Mouse (Mus musculus) splenic B cell, adult 2 months (primary cell): ENCODE data around the gene Antxr2.

ENCODE experiments used
- DNase-seq: peaks from one replicate; pipeline ENCODE4 v3.0.0-alpha.2; 2011; ENCODE audit warnings: low read depth, low spot score
- H3K27me3 ChIP-seq: 2 replicates; pipeline ENCODE4 v1.6.1; 2012; ENCODE audit warnings: mild to moderate bottlenecking, low read length, moderate library complexity, mixed read lengths; ENCODE audit not compliant: control insufficient read depth, poor library complexity, insufficient read depth, severe bottlenecking
- H3K36me3 ChIP-seq: 2 replicates; pipeline ENCODE4 v1.6.1; 2012; ENCODE audit warnings: mild to moderate bottlenecking, low read length, moderate library complexity, mixed read lengths; ENCODE audit not compliant: control insufficient read depth, poor library complexity, insufficient read depth, severe bottlenecking

Gene Antxr2

DNA sequence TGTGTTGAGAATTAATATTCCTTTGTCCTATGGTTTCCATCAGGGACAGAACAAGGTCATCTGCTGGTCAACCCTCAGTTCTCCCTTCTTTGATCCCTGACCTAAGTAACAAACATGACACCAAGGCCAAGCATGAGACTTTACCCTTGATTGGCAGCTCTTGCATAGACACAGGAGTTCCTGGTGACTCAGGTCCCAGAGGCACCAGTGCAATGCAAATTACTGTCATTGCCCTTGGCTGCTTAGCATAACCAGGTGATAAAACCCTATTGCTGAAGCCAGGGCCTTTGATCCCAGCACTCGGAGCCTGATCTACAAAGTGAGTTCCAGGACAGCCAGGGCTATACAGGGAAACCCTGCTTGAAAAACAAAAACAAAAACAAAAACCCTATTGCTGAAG is 11.4 kb downstream of the Antxr2 start:
- peak; percentile 57 for DNase-seq
- H3K36me3 ChIP-seq, result no peaks in the 10 kb centered on the region

DNA sequence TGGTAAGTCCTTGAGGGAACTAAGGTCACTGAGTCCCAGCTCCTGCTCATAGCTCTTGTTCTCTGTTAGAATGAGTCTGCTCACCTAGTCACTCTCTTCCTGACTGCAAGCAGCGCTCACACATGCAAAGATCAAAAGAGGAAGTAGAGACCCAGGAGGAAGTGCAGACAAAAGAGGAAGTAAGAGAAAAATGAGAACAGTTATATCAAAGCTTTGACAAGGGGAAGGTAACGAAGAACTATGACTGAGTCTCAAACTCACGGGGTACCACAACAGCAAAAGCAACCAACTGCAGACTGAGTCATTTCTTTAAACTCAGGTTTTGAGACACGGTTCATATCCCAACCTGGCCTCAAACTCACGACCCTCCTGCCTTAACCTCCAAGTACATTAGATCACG is 12.7 kb downstream of the Antxr2 start:
- Histone ChIP-seq H3K36me3 (no peaks in the 10 kb centered on the region), H3K27me3 (no peaks in the 10 kb centered on the region)
- peak; percentile 91 for DNase-seq

More for the DNA sequence above, 11.4 kb downstream of the Antxr2 start:
- no peaks in the 10 kb centered on the region for H3K27me3 ChIP-seq

DNA sequence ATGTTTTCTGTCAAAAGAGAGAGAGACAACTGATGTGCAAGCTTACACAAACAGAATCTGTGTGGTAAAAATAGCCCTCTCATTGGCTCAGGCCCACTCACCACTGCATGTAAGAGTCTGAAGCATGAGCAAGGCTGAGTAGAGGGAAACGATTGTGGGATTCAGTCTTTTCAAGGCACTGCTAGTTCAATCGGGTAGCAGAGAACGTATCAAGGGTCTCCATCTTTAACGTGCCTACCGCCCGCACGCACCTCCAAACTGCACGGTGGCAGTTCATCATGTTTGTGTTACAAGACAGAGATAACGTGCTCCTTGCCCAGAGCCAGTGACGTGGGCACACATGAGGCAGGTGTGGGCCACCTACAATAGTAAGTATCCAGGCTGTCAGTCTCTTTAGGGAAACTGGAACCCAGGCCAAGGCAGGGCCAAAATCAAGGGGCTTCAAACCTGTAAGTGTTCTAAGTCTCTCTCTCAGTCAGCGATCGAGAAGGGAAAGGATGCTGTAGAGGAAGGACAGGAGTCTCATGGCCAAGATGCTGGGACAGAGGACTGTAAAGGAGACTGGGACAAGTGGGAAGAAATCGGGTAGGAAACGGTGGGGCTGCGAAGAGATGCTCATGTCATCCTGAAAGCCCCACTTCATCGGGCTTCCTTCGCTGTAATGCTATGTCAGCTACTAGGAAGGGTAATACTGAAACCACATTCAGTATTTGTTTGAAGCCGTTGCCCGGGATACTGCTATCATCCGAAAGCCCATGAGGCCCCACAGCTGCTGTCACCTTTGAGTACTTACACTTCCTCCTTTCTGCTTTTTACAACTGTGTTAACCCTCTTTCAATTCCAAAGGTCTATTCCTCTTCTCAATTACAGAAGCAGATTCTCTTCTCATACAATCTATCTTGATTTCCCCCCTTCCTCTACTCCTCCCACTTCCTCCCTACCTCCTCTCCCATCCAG is 14.3 kb downstream of the Antxr2 start:
- no peaks in the 10 kb centered on the region for H3K27me3 ChIP-seq
- DNase-seq, result peak; percentile 95

DNA sequence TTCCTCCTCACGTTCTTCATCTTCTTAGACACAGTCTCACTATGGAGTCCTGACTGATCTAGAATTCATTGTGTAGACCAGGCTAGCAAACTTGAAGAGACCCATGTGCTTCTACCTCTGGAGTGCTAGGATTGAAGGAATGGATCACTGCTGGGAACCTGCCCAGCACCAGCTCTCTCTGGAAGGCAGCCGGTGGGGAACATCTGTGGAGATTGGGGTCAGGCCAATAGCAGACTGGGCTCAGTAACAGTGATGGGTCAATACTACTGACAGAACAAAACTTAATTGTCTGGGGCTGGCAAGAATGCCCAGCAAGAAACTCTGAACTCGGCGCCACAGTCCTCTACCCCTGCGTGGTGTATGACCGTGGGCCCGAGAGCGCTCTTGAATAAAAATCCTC is 25.1 kb downstream of the Antxr2 start:
- Histone ChIP-seq H3K36me3 (peaks cover 9% of the 10 kb centered on the region), H3K27me3 (no peaks in the 10 kb centered on the region; the same call in 1 of the 2 replicates)
- DNase-seq, result no peak

More for the DNA sequence above, 14.3 kb downstream of the Antxr2 start:
- H3K36me3 ChIP-seq, result no peaks in the 10 kb centered on the region

DNA sequence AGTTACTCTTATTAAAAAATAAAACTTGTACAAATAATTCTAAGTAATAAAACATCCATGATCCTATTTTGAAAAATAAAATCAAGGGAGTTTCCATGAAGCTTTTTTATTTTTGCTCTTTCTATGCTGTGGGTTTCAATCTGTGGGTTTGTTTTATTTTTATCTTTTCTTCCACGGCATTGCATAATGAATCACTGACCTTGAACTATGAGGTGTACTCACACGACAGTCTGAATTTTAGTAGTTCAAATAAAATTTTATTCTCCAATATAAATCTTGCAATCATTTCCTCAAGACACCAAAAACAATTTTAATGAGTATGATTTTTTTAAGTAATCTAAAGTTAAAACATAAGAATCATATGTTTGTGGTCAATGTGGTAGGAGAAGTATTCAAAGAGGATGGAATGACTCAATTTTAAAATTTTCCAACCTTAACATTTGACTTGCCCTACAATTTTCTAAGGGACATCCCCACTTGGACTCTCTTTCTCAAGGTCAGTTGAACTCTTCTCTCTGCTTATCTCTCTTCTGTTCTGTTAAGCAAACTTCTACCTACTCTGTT is 31.5 kb downstream of the Antxr2 start:
- DNase-seq, result no peak
- H3K27me3 ChIP-seq, result no peaks in the 10 kb centered on the region; the same call in none of the 2 replicates
- H3K36me3 ChIP-seq, result peaks cover 9% of the 10 kb centered on the region

DNA sequence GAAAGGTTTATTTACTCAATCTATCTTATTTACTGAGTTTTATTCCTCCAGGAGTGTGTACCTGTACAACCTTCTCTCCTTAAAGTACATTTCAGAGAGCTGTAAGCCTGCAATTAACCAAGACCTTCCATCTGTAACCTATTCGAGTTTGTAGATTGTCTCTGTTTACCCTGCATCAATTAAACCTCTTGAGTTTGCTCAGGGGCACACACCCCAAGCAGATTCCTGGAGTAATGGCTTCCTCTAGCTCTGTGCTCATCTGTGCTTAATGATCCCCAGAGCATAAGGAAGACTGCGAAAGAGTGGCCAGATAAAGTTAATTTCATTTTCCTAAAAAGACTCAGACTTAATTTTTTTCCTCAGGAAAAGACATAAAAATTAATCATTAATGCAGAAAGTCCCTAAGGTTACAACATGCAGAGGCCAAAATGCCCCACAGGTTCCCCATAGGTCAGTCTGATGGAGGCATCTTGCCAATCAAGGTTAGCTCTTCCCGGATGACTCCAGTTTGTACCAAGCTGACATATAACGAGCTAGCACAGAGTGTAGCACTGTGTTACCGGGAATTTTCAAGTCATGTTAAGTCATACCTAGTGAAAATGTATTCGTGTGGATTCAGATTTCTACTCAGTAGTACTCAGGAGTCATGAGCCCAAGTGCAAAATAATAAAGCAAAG is 34.2 kb downstream of the Antxr2 start:
- DNase-seq, result no peak
- Histone ChIP-seq H3K36me3 (peaks cover 2% of the 10 kb centered on the region; the same call in 1 of the 2 replicates), H3K27me3 (no peaks in the 10 kb centered on the region; the same call in 1 of the 2 replicates)

DNA sequence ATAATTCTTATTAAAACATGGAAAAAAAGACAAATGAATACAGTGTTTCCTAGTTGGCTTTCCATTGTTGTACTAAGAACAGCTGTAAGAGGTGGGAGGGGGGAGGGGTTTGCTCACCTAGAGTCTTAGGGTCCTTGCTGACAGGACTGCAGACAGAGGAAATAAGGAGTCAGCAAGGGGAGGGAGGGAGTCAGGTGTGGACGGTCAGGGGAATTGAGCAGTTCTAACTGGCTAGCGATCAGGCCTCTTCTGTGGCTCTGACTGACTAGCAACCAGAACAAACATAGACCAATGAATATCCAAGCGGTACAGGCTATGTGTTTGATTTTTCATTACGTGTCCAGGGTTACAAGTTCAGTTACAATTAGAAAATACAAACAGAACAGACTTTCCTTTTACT is 35.0 kb downstream of the Antxr2 start:
- Histone ChIP-seq H3K36me3 (no peaks in the 10 kb centered on the region), H3K27me3 (no peaks in the 10 kb centered on the region; the same call in 1 of the 2 replicates)
- no peak for DNase-seq

DNA sequence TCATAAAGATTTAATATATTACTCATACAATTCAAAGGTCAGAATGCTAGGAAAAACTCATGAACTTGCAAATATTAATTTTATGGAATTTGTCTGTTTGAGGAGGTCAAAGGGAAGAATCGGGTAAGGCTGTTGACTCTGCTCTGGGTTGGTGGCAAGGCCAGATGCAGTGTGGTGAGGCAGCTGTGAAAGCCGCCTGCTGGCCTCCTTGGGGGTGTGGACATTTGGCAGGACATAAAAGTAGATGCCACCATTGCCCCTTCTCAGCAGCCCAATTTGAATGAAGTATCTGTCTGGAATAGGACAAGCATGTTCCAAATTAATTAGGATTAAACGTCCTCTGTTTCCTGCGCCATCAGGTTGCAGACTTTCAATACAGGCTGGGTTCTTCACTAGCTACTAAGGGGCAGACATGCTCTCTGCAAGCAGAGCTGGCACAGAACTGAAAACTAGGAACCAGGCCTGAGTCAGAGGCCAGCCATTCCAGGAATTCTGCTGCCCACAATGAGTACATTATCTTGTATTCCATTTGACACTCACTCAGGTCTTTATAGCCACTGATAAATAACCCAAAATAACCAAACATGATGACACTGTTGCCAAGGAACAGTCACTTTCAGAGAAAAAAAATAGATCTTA is 44.1 kb downstream of the Antxr2 start:
- no peaks in the 10 kb centered on the region for H3K27me3 ChIP-seq
- no peaks in the 10 kb centered on the region for H3K36me3 ChIP-seq
- no peak for DNase-seq

DNA sequence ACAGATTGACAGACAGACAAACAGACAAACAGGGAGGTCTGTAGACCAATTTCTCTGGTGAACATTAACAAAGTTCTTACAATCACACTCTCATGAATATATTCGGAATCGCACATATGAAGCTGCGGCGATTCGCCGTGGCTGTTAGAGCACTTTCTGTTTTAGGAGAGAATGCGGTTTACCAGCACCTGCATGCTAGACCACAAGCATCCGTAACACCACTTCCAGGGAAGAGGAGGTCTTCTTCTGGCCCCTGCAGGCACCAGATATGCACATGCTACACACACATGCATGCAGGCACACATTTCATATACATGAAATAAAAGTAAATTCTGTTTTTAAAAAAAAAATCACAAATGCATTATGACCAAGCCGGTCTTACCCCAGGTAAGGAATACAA is 47.5 kb downstream of the Antxr2 start:
- Histone ChIP-seq H3K36me3 (no peaks in the 10 kb centered on the region), H3K27me3 (no peaks in the 10 kb centered on the region)
- DNase-seq, result peak; percentile 37

DNA sequence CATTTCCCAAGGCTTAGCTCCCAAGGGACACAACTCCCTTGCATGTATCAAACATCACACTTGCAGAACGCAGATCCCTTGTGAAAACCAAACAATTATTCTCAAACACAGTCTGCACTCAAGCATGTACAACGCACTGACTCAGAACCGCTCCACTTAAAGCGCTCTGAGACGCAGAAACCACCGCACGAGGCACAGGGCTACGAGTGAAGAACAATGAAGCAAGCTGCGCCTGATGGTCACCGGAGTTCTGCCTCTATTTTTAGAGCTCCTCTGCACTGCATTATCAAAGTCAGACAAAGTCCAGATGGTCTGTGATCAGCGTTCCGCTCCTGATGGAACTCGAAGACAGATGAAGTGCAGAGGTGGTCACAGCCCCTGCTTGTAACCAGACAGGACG is 50.4 kb downstream of the Antxr2 start:
- peak; percentile 32 for DNase-seq

DNA sequence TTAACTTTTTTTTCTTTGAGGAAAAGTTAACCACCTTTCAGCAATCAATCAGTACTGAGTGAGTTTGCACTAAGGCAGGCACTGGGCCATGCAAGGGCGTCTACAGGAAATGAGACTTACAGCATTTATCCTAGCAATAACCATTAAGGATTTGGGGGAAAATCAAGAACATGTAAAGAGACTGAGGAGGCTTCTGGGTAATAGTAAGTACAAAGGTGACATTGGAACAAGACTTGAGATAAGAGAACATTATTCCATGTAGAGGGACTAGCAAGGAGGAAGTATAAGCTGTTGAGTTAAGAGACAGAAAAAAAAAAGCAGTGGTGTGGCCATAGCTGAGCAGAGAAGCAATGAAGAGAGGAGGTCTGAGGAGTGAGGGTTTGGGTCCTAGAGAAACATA is 57.5 kb downstream of the Antxr2 start:
- no peaks in the 10 kb centered on the region for H3K36me3 ChIP-seq
- H3K27me3 ChIP-seq, result no peaks in the 10 kb centered on the region
- no peak for DNase-seq

More for the DNA sequence above, 50.4 kb downstream of the Antxr2 start:
- Histone ChIP-seq H3K36me3 (no peaks in the 10 kb centered on the region), H3K27me3 (no peaks in the 10 kb centered on the region)

DNA sequence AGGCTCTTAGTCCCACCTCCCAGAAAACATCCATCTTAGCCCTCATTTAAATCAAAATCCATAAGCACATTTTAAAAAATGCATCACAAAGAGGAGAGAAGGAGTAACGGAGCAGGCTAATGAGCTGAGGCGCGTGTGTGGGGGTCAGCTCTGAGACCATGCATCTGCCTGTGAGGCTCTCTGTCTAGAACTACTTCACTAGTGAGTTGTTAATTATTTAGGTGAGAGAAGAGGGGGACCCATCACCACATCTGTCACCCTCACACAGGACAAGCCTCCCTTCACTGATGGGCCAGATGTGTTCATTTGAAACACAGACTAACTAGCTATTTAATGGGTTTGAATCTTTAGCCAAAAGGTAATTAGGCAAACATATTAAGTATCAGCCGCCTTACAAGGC is 58.8 kb downstream of the Antxr2 start:
- no peaks in the 10 kb centered on the region for H3K36me3 ChIP-seq

DNA sequence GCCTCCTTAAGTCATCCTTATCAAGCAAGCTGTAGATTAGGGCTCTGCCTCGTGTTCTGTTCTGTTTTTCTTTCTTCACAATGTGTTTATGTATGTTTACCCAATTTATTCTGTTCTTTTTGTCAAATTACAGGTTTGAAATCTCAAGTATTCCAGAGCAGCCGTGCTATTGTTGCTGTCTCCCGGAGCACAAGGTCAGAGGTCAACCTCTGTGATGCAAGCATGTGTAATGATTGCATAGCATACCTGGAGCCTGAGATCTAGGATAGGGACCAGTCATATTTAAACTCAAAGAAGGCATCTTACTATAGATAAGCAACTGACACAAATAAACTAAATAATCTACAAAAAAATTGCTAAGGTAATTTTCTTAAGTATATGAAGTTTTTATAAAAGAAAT is 59.6 kb downstream of the Antxr2 start:
- DNase-seq, result no peak
- no peaks in the 10 kb centered on the region for H3K27me3 ChIP-seq
- H3K36me3 ChIP-seq, result no peaks in the 10 kb centered on the region

More for the DNA sequence above, 58.8 kb downstream of the Antxr2 start:
- no peaks in the 10 kb centered on the region for H3K27me3 ChIP-seq
- DNase-seq, result no peak

DNA sequence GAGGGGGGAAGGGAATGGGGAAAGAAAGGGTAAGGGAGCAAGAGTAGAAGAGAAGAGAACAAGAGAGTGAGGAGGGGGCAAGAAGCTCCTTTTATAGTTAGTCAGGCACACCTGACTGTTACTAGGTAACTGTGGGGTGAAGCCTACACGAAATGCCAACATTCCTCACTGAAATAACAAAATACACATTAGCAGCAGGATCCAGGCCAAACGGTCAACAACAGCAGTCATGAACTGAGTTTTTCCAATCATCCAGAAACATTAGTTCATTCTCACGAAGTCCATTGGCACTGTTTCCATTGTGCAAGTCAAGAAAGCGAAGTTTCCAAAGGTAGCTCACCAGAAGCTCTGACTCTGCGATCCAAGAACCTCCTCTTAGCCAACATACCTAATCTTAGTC is 63.8 kb downstream of the Antxr2 start:
- Histone ChIP-seq H3K36me3 (no peaks in the 10 kb centered on the region), H3K27me3 (no peaks in the 10 kb centered on the region)
- no peak for DNase-seq
